ENCODE assay signal across 9 mouse cellular contexts in genomic region chr3:82725546-82725945, GRCm38 (mm10).
DNase-seq lines count a peak whose midpoint lies in the region; ATAC-seq lines count a peak whose summit lies in the region.
"Had no signal": no experiment of that assay in that cellular context is flagged by ENCODE, and none has a peak within 500 bp of the region (broad histone marks: within the 10 kb centered on the region; RNA-seq: fewer than 3 reads in every experiment).

No protein-coding gene starts in this region.

- H3K9me3 ChIP-seq in kidney, embryonic 14.5 days (ENCODE audit: control insufficient read depth, low read length): no peaks in the 10 kb centered on the region
- no peaks in the 10 kb centered on the region for H3K9me3 ChIP-seq in limb, embryonic 10.5 days (replicated peaks)

- H3K27me3 ChIP-seq in kidney, embryonic 14.5 days (ENCODE audit: control insufficient read depth, insufficient read depth, low read length): no peaks in the 10 kb centered on the region
- no peaks in the 10 kb centered on the region for H3K27me3 ChIP-seq in limb, embryonic 10.5 days (ENCODE audit: low read depth, poor library complexity, severe bottlenecking)

- no peak overlapping the region for H3K4me3 ChIP-seq in kidney, embryonic 14.5 days (ENCODE audit: low read length)
- H3K4me3 ChIP-seq in limb, embryonic 10.5 days: no peak overlapping the region
- H3K4me3 ChIP-seq: erythroblast, embryonic 14.5 days had no signal

- no peaks in the 10 kb centered on the region for H3K36me3 ChIP-seq in kidney, embryonic 14.5 days (ENCODE audit: control insufficient read depth, insufficient read depth, low read length)
- no peaks in the 10 kb centered on the region for H3K36me3 ChIP-seq in limb, embryonic 10.5 days

- 35% methylated on average over 3 of the region's 3 CpGs for WGBS in kidney, embryonic 14.5 days
- 35% methylated on average over 3 of the region's 3 CpGs for WGBS in limb, embryonic 10.5 days

- intact Hi-C loops in gastrocnemius, postnatal 36 days (cut with DNase I): loop anchor here (10.0 kb wide), 1 partner anchor 361 kb away; no protein-coding TSS in a partner anchor

- H3K4me2 ChIP-seq in kidney, embryonic 14.5 days (replicated peaks; ENCODE audit: low read depth, low read length): no peak overlapping the region

- no peak overlapping the region for H3K27ac ChIP-seq in kidney, embryonic 14.5 days (ENCODE audit: low read depth, low read length)
- H3K27ac ChIP-seq in limb, embryonic 10.5 days: no peak overlapping the region

- no peak for ATAC-seq in kidney, embryonic 14.5 days (ENCODE audit: low FRiP score, low TSS enrichment)

- peak; percentile 5 for DNase-seq in kidney, adult 11 months
- peak; percentile 58 for DNase-seq in R1 (ENCODE audit: low read depth, low spot score)
- DNase-seq in cerebellum, postnatal 14 days: peak; percentile 60 to 76
- DNase-seq in gastrocnemius, postnatal 36 days: peak; percentile 14 to 34
- peak; percentile 74 for DNase-seq in limb, embryonic 10.5 days (ENCODE audit: low spot score)
- DNase-seq in ovary, adult 18-20 months (ENCODE audit: low spot score): peak; percentile 1
- DNase-seq in urinary bladder, postnatal 36 days (ENCODE audit: low spot score in 2 of 2): peak; percentile 14 to 42

- no peaks in the 10 kb centered on the region for H3K4me1 ChIP-seq in kidney, embryonic 14.5 days (ENCODE audit: control insufficient read depth, insufficient read depth, low read length)
- no peaks in the 10 kb centered on the region for H3K4me1 ChIP-seq in limb, embryonic 10.5 days

- no peak overlapping the region for H3K9ac ChIP-seq in kidney, embryonic 14.5 days (ENCODE audit: low read depth, low read length)

Comparison
In these comparisons a context has a peak if more than half of its experiments do, and no peak if none do; other contexts are left out.
1. DNase-seq: peak in every context shown above with its lines; median percentile 74 in limb, embryonic 10.5 days; 68 in cerebellum, postnatal 14 days; 58 in R1; 28 in urinary bladder, postnatal 36 days; 24 in gastrocnemius, postnatal 36 days; 5 in kidney, adult 11 months; 1 in ovary, adult 18-20 months.